Mouse (Mus musculus) limb, embryonic 14.5 days (tissue): ENCODE measurements around the gene Cabp4. TPM values are rescaled to one million over a fixed set of nuclear protein-coding genes. Genes with fewer than 3 reads are reported as not detected.
"Not testable (repeated sequence)": the region's sequence is repeated elsewhere in the genome, so short reads cannot be mapped to it uniquely, and the experiment has no call there.

Source experiments
- ATAC-seq: fragments of 200-750 bp; cut with Nextera tagmentation; 2 replicates; pipeline ENCODE4 v1.8.0; 2017; ENCODE audit warnings: low read depth, moderate number of reproducible peaks, moderate TSS enrichment; ENCODE audit not compliant: low FRiP score
- DNase-seq: peaks from one replicate; pipeline ENCODE4 v3.0.0-alpha.2; 2015; ENCODE audit warnings: low spot score
- H3K27ac ChIP-seq: fragments of 300-500 bp; sonication (generic); replicated peaks from 2 replicates; pipeline ENCODE4 v1.5.1; 2014; ENCODE audit warnings: low read depth, mild to moderate bottlenecking, low read length, moderate library complexity, mixed read lengths
- H3K27me3 ChIP-seq: fragments of 300-500 bp; sonication (generic); 2 replicates; pipeline ENCODE4 v1.6.1; 2014; ENCODE audit warnings: low read length, mixed read lengths; ENCODE audit not compliant: control insufficient read depth, insufficient read depth
- H3K36me3 ChIP-seq: fragments of 300-500 bp; sonication (generic); 2 replicates; pipeline ENCODE4 v1.6.1; 2014; ENCODE audit warnings: mild to moderate bottlenecking, low read length, moderate library complexity, mixed read lengths; ENCODE audit not compliant: control insufficient read depth, insufficient read depth
- H3K4me1 ChIP-seq: fragments of 300-500 bp; sonication (generic); 2 replicates; pipeline ENCODE4 v1.6.1; 2014; ENCODE audit warnings: antibody characterized with exemption, low read length, mixed read lengths; ENCODE audit not compliant: control insufficient read depth, insufficient read depth
- H3K4me2 ChIP-seq: fragments of 300-500 bp; sonication (generic); replicated peaks from 2 replicates; pipeline ENCODE4 v1.6.1; 2014; ENCODE audit warnings: low read depth, mild to moderate bottlenecking, low read length, moderate library complexity; ENCODE audit not compliant: severe bottlenecking
- H3K4me3 ChIP-seq: fragments of 300-500 bp; sonication (generic); replicated peaks from 2 replicates; pipeline ENCODE4 v1.5.1; 2014; ENCODE audit warnings: low read length
- H3K9ac ChIP-seq: fragments of 300-500 bp; sonication (generic); 2 replicates; pipeline ENCODE4 v1.6.1; 2014; ENCODE audit warnings: mild to moderate bottlenecking, low read depth, low read length, moderate library complexity; ENCODE audit not compliant: severe bottlenecking
- H3K9me3 ChIP-seq: fragments of 300-500 bp; sonication (generic); 2 replicates; pipeline ENCODE4 v1.6.1; 2016; ENCODE audit warnings: low read length; ENCODE audit not compliant: control insufficient read depth
- POLR2A ChIP-seq: fragments of 200-500 bp; IDR thresholded peaks from 2 replicates; pipeline ENCODE4 v1.8.0; 2012; ENCODE audit warnings: inconsistent platforms, mild to moderate bottlenecking, moderate library complexity, borderline replicate concordance; ENCODE audit not compliant: insufficient read depth, insufficient read length; ENCODE audit errors: extremely low read depth
- WGBS: fragments of 180-500 bp; shearing (Covaris S2); extraction: QIAGEN DNeasy Blood & Tissue Kit; methylation state at CpG from one replicate; pipeline ENCODE4 v1.1.7; 2014; 5-methylcytosine and 5-hydroxymethylcytosine counted together
- polyA plus RNA-seq, 2 experiments: library from polyadenylated mRNA; depleted of rRNA in 1 of 2; stranded (reverse) in 1 of 2; unstranded in 1 of 2; fragments of >200 nt; fragmentation: Nextera tagmentation in 1 of 2; extraction: Ambion mirVana in 1 of 2; gene quantifications; 2 replicates each; pipeline versions ENCODE4 v1.2.1 to v1.2.3; 2012 to 2014

The Cabp4 gene
- polyA plus RNA-seq, 2 experiments: 0.05 to 0.10 TPM

- Histone ChIP-seq H3K4me3 (no peak overlapping the region), H3K27ac (no peak overlapping the region), H3K9ac (no peak overlapping the region; the same call in 1 of the 2 replicates), H3K4me2 (no peak overlapping the region), H3K4me1 (peaks cover 17% of the 10 kb centered on the region), H3K9me3 (no peaks in the 10 kb centered on the region), H3K27me3 (no peaks in the 10 kb centered on the region), H3K36me3 (peaks cover 26% of the 10 kb centered on the region)
- no peak for ATAC-seq
- TF ChIP-seq POLR2A: no peak
- no peak for DNase-seq
- 68% methylated on average over 4 of the region's 4 CpGs for WGBS
Measured at GRCm38 (mm10) chr19:4124432-4124831, 19.4 kb downstream of the Cabp4 start.

DNA sequence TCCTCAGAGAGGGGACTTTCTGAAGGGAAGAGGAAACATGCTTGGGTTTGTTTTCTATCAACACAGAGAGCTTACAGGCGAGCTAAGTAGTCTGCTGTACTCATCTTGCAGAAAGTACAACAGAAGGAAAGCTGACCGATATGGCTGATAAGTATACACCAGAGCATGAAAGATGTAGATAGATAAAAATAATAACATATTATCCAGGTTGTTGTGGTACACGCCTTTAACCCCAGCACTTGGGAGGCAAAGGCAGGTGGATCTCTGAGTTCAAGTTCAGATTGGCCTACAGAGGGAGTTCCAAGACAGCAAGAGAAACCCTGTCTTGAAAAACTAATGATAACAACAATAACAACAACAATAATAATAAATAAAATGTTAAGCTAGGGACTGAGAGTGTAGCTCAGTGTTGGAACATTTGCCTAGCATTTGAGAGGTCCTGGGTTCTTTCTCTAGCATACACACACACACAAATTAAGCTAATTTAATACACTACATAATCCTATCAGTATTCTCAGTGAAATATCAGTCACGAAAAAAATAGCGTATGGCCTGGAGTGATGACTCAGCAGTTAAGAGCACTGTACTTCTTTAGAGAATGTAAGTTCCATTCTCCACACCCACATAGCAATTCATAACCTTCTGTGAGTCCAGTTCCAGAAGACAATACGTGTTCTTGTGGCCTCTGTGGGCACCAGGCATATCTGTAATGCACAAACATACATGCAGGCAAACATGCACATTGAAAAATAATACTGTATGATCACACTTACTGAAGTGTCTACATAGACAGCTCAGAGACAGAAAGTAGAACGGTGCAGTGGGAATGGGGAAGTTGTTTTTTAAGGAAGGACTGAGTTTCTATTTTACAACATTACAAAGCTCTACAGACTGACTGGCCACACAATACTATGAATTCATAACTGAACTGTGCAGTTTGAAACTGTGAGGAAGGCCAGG lies 21.1 kb downstream of the Cabp4 start:
- no peaks in the 10 kb centered on the region for H3K27me3 ChIP-seq
- peaks cover 17% of the 10 kb centered on the region for H3K4me1 ChIP-seq
- no peak for TF ChIP-seq POLR2A
- WGBS: 85% methylated on average over 7 of the region's 7 CpGs
- H3K9ac ChIP-seq: no peak overlapping the region
- no peak overlapping the region for H3K4me2 ChIP-seq
- H3K4me3 ChIP-seq: no peak overlapping the region
- peaks cover 21% of the 10 kb centered on the region for H3K36me3 ChIP-seq
- H3K27ac ChIP-seq: no peak overlapping the region
- DNase-seq (no peak), ATAC-seq (no peak)
- no peaks in the 10 kb centered on the region for H3K9me3 ChIP-seq

GRCm38 (mm10) chr19:4121896-4122295 lies 21.9 kb downstream of the Cabp4 start:
- not testable (repeated sequence) for H3K27ac ChIP-seq, ATAC-seq, H3K27me3 ChIP-seq, DNase-seq, H3K9me3 ChIP-seq, H3K9ac ChIP-seq, H3K4me3 ChIP-seq
- Histone ChIP-seq H3K36me3 (peaks cover 21% of the 10 kb centered on the region), H3K4me1 (peaks cover 14% of the 10 kb centered on the region), H3K4me2 (0 out of 2 replicates have a peak overlapping the region, but pooled peaks have one; percentile 6)
- 55% methylated on average over 6 of the region's 6 CpGs for WGBS

- peak overlapping the region; percentile 55 for H3K4me2 ChIP-seq
- WGBS: 3% methylated on average over 38 of the region's 38 CpGs
- no peaks in the 10 kb centered on the region for H3K27me3 ChIP-seq
- ATAC-seq (peak; percentile 81), DNase-seq (peak; percentile 99)
- H3K27ac ChIP-seq: peak overlapping the region; percentile 80
- H3K9me3 ChIP-seq: no peaks in the 10 kb centered on the region
- H3K4me3 ChIP-seq: peak overlapping the region; percentile 46
- H3K36me3 ChIP-seq: peaks cover 26% of the 10 kb centered on the region
- peak overlapping the region; percentile 66 for H3K9ac ChIP-seq
- TF ChIP-seq POLR2A: 0 out of 2 replicates have a peak, but pooled peaks have one; percentile 38
- peaks cover 9% of the 10 kb centered on the region for H3K4me1 ChIP-seq
Measured at GRCm38 (mm10) chr19:4121097-4121805, 22.6 kb downstream of the Cabp4 start.

- Histone ChIP-seq H3K4me2 (peak overlapping the region; percentile 55), H3K27ac (no peak overlapping the region), H3K4me1 (peaks cover 9% of the 10 kb centered on the region), H3K9ac (0 out of 2 replicates have a peak overlapping the region, but pooled peaks have one; percentile 8), H3K4me3 (peak overlapping the region; percentile 46), H3K9me3 (no peaks in the 10 kb centered on the region), H3K27me3 (no peaks in the 10 kb centered on the region), H3K36me3 (peaks cover 34% of the 10 kb centered on the region)
- ATAC-seq (no peak), DNase-seq (no peak)
- TF ChIP-seq POLR2A: no peak
- 96% methylated on average over 2 of the region's 2 CpGs for WGBS
Measured at GRCm38 (mm10) chr19:4120496-4120895, 23.3 kb downstream of the Cabp4 start.
